Mouse (Mus musculus): Measurements from ENCODE around the gene Trappc6a. TPM values are rescaled to one million over a fixed set of nuclear protein-coding genes. Genes with fewer than 3 reads are reported as not detected.

Gene Trappc6a
- polyA plus RNA-seq, 1 experiment from 2014 or later: 45.7 TPM

DNA sequence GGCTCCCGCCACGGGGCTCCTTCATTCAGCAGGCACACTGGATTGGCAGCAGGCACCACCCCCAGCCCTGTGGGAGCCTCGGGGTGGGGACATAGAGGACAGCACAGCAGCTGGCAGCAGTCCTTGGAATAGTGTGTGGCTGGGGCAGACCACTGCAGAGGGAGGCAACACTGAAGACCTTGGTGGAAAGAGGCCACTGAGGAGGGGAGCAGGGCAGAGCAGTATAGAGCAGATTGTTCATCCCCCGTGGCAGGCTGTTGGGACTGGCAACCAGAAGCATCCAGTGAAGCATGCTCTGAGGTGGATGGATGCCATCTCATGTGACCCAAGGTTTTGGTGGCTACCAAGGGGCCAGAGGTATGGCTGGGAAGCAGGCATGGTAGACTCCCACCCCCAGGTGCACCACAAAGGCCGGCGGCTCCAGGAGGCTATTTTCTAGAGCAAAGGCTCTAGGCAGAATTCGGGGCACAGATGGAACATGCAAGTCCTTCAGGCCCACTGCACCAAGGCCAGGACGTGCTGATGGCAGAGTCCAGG lies 34.0 kb downstream of the Trappc6a start:
- Histone ChIP-seq H3K4me2 (replicated peaks; ENCODE audit: low read depth, low read length) (no peak overlapping the region), H3K4me1 (replicated peaks; ENCODE audit: control insufficient read depth, insufficient read depth, low read length) (peaks cover 4% of the 10 kb centered on the region; the same call in 1 of the 2 replicates), H3K9me3 (ENCODE audit: control insufficient read depth, low read length) (no peaks in the 10 kb centered on the region), H3K36me3 (ENCODE audit: control insufficient read depth, insufficient read depth, low read length) (no peaks in the 10 kb centered on the region), H3K4me3 (ENCODE audit: low read depth, low read length) (no peak overlapping the region), H3K27me3 (ENCODE audit: control insufficient read depth, insufficient read depth, low read length) (no peaks in the 10 kb centered on the region), H3K27ac (ENCODE audit: low read depth, low read length) (no peak overlapping the region), H3K9ac (ENCODE audit: low read depth, low read length) (no peak overlapping the region)
- DNase-seq (ENCODE audit: low spot score) (peak; percentile 41), ATAC-seq (ENCODE audit: low FRiP score) (peak; percentile 78)
- WGBS: 63% methylated on average over 8 of the region's 8 CpGs

DNA sequence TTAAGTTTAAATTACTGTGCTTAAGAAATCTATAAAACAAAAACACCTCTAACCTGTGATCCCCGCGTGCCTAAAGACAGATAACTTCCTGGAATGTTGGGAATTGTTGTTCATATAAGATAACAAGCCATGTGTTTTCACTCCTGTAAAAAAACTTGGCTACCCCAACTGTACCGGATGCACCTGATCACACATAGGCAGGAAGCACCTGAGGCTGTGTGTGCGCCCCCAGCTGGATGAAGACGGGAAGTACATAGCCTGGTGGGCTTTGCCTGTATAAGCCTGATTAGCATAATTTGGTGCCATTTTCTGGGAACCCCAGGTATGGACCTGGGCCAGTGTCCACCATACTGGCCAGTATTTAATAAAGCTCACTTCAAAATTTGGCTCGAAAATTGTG lies 35.4 kb downstream of the Trappc6a start:
- ATAC-seq (ENCODE audit: low FRiP score) (no peak), DNase-seq (ENCODE audit: low spot score) (no peak)
- Histone ChIP-seq H3K4me1 (replicated peaks; ENCODE audit: control insufficient read depth, insufficient read depth, low read length) (peaks cover 4% of the 10 kb centered on the region; the same call in 1 of the 2 replicates), H3K9me3 (ENCODE audit: control insufficient read depth, low read length) (no peaks in the 10 kb centered on the region), H3K27me3 (ENCODE audit: control insufficient read depth, insufficient read depth, low read length) (no peaks in the 10 kb centered on the region), H3K4me3 (ENCODE audit: low read depth, low read length) (no peak overlapping the region), H3K9ac (ENCODE audit: low read depth, low read length) (no peak overlapping the region), H3K4me2 (replicated peaks; ENCODE audit: low read depth, low read length) (no peak overlapping the region), H3K36me3 (ENCODE audit: control insufficient read depth, insufficient read depth, low read length) (no peaks in the 10 kb centered on the region), H3K27ac (ENCODE audit: low read depth, low read length) (no peak overlapping the region)
- WGBS: 61% methylated on average over 6 of the region's 6 CpGs

DNA sequence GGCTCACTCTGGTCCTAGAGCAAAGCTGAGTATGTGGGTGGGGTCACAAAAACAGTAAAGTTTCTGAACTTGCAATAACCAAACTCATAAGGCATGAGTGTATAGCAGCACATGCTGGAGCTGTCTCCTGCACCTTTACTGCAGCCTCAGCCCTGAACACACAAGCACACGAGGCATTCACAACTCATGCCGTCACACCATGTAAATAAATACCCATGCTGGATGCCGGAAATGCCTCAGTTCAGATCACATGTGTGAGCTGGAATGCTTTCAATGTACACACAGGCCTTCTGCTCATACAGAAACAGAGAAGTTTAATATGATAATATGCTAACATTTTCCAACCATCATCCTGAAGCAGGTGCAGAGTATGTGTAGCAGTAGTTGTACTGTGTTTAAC lies 37.8 kb downstream of the Trappc6a start:
- Histone ChIP-seq H3K4me3 (ENCODE audit: low read depth, low read length) (no peak overlapping the region), H3K9me3 (ENCODE audit: control insufficient read depth, low read length) (no peaks in the 10 kb centered on the region), H3K9ac (ENCODE audit: low read depth, low read length) (no peak overlapping the region), H3K27me3 (ENCODE audit: control insufficient read depth, insufficient read depth, low read length) (no peaks in the 10 kb centered on the region), H3K4me1 (replicated peaks; ENCODE audit: control insufficient read depth, insufficient read depth, low read length) (peaks cover 4% of the 10 kb centered on the region; the same call in 1 of the 2 replicates), H3K4me2 (replicated peaks; ENCODE audit: low read depth, low read length) (no peak overlapping the region), H3K27ac (ENCODE audit: low read depth, low read length) (no peak overlapping the region), H3K36me3 (ENCODE audit: control insufficient read depth, insufficient read depth, low read length) (no peaks in the 10 kb centered on the region)
- no peak for DNase-seq (ENCODE audit: low spot score)
- 84% methylated on average over 3 of the region's 3 CpGs for WGBS
- ATAC-seq (ENCODE audit: low FRiP score): no peak

DNA sequence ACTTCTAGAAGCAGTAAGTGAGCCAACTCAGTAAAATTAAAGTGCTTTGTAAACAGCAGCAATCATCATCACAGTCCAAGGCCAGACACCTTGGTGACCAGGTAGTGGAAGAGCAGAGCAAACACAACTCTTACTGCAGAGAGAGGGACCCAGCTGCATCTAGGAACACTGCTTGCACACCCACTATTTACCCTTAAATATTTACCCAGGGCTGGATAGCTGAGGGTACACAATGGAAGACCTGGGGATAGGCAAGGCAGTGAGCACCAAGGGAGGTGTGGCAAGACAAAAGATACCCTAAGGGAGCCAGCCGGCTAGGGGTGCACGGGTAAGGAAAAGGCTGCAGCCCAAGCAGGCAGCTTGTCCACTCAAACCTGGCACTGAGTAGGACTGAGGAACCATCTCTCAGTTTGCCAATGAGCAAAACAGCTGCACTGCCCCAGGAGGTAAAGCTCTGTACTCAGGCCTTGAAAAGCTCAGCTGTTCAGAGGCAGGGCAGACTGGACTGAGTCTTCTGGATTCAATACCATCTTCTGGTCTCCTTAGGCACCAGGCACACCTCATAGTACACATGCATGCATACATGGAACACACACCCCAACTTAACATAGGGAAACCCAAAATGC lies 39.3 kb downstream of the Trappc6a start:
- no peak overlapping the region for H3K4me2 ChIP-seq (replicated peaks; ENCODE audit: low read depth, low read length)
- no peaks in the 10 kb centered on the region for H3K9me3 ChIP-seq (ENCODE audit: control insufficient read depth, low read length)
- 72% methylated on average over 2 of the region's 2 CpGs for WGBS
- H3K36me3 ChIP-seq (ENCODE audit: control insufficient read depth, insufficient read depth, low read length): no peaks in the 10 kb centered on the region
- no peaks in the 10 kb centered on the region for H3K27me3 ChIP-seq (ENCODE audit: control insufficient read depth, insufficient read depth, low read length)
- DNase-seq (ENCODE audit: low spot score) (no peak), ATAC-seq (ENCODE audit: low FRiP score) (no peak)
- no peak overlapping the region for H3K9ac ChIP-seq (ENCODE audit: low read depth, low read length)
- H3K4me1 ChIP-seq (replicated peaks; ENCODE audit: control insufficient read depth, insufficient read depth, low read length): no peaks in the 10 kb centered on the region
- H3K4me3 ChIP-seq (ENCODE audit: low read depth, low read length): no peak overlapping the region
- no peak overlapping the region for H3K27ac ChIP-seq (ENCODE audit: low read depth, low read length)

DNA sequence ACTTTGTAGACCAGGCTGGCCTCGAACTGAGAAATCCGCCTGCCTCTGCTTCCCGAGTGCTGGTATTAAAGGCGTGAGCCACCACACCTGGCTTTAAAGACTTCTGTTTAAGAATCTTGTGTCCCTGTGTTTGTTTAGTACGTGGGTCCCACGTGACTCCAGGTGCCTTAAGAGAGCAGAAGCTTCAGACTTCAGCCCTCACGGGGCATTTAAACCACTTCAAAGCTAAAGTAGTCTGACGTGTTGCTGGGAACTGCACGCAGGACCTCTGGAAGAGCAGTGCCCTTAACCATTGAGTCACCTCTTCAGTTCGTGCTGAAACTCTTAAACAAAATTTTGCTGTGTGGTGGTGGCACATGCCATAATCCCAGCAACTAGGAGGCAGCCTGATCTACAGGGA lies 41.2 kb downstream of the Trappc6a start:
- Histone ChIP-seq H3K4me1 (replicated peaks; ENCODE audit: control insufficient read depth, insufficient read depth, low read length) (no peaks in the 10 kb centered on the region), H3K36me3 (ENCODE audit: control insufficient read depth, insufficient read depth, low read length) (no peaks in the 10 kb centered on the region), H3K4me2 (replicated peaks; ENCODE audit: low read depth, low read length) (no peak overlapping the region), H3K9ac (ENCODE audit: low read depth, low read length) (no peak overlapping the region), H3K27me3 (ENCODE audit: control insufficient read depth, insufficient read depth, low read length) (no peaks in the 10 kb centered on the region), H3K4me3 (ENCODE audit: low read depth, low read length) (no peak overlapping the region), H3K27ac (ENCODE audit: low read depth, low read length) (no peak overlapping the region), H3K9me3 (ENCODE audit: control insufficient read depth, low read length) (no peaks in the 10 kb centered on the region)
- no peak for DNase-seq (ENCODE audit: low spot score)
- WGBS: 92% methylated on average over 10 of the region's 10 CpGs
- ATAC-seq (ENCODE audit: low FRiP score): no peak

DNA sequence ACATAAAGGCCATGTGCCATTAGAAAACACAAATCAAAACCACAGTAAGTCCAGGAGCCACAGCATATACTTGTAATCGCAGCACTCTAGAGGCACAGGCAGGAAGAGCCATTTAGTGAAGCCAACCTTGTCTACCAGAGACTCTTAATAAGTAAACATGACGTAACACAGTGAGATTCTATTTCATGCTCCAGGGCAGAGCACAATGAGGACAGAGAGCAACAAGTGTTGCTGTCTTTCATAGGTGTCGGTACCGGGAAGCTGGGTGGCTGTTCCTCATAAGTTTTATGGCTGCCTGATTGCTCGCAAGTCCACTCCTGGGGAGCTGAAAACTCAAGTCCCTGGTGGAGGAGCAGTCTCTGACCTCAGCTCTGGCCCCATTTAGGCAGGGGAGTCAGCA lies 43.4 kb downstream of the Trappc6a start:
- DNase-seq (ENCODE audit: low spot score) (no peak), ATAC-seq (ENCODE audit: low FRiP score) (no peak)
- H3K9ac ChIP-seq (ENCODE audit: low read depth, low read length): no peak overlapping the region
- no peak overlapping the region for H3K4me3 ChIP-seq (ENCODE audit: low read depth, low read length)
- 86% methylated on average over 5 of the region's 5 CpGs for WGBS
- no peak overlapping the region for H3K4me2 ChIP-seq (replicated peaks; ENCODE audit: low read depth, low read length)
- H3K9me3 ChIP-seq (ENCODE audit: control insufficient read depth, low read length): no peaks in the 10 kb centered on the region
- H3K27ac ChIP-seq (ENCODE audit: low read depth, low read length): no peak overlapping the region
- H3K4me1 ChIP-seq (replicated peaks; ENCODE audit: control insufficient read depth, insufficient read depth, low read length): no peaks in the 10 kb centered on the region
- H3K27me3 ChIP-seq (ENCODE audit: control insufficient read depth, insufficient read depth, low read length): no peaks in the 10 kb centered on the region
- H3K36me3 ChIP-seq (ENCODE audit: control insufficient read depth, insufficient read depth, low read length): no peaks in the 10 kb centered on the region

DNA sequence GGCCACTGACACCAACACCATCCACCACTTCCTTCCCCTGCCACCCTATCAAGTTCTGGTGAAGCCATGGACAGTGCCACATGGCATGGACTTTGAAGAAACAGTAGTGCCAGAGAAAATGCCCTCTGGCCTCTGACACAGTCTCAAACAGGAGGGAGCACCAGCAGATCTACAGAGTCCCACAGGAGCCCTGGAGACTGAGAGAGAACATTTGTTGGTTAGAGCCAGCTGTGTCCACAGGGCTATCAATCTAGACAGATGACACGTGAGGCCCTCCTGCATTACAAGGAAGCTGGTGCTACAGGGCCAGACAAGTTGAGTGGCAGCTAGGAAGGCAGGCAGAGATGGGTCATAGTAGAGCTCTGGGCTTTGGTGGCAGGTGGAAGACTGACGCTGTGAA lies 44.2 kb downstream of the Trappc6a start:
- no peaks in the 10 kb centered on the region for H3K9me3 ChIP-seq (ENCODE audit: control insufficient read depth, low read length)
- no peak overlapping the region for H3K4me3 ChIP-seq (ENCODE audit: low read depth, low read length)
- H3K27ac ChIP-seq (ENCODE audit: low read depth, low read length): no peak overlapping the region
- H3K27me3 ChIP-seq (ENCODE audit: control insufficient read depth, insufficient read depth, low read length): no peaks in the 10 kb centered on the region
- DNase-seq (ENCODE audit: low spot score): no peak
- ATAC-seq (ENCODE audit: low FRiP score): no peak
- no peaks in the 10 kb centered on the region for H3K36me3 ChIP-seq (ENCODE audit: control insufficient read depth, insufficient read depth, low read length)
- no peaks in the 10 kb centered on the region for H3K4me1 ChIP-seq (replicated peaks; ENCODE audit: control insufficient read depth, insufficient read depth, low read length)
- WGBS: 65% methylated on average over 2 of the region's 2 CpGs
- H3K9ac ChIP-seq (ENCODE audit: low read depth, low read length): no peak overlapping the region
- H3K4me2 ChIP-seq (replicated peaks; ENCODE audit: low read depth, low read length): no peak overlapping the region

DNA sequence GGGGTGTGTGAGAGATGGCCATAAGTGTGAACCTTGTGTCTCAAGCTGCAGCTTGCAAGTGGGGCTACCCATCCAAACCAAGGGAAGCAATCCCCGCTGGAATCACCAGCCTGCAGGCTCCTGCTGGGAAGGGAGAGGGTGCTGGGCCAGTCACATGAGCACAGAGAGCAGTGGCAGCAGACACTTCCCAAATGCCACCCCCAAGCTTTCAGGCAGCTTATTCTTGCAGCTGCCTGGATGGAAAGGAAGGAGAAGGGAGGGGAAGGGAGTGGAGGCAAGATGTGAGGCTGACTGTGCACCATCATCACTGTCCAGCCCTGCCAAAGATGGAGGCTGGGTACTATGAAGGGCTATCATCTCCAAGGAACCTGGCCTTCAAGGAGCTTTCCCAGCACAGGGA lies 46.0 kb downstream of the Trappc6a start:
- H3K4me1 ChIP-seq (replicated peaks; ENCODE audit: control insufficient read depth, insufficient read depth, low read length): no peaks in the 10 kb centered on the region
- no peak overlapping the region for H3K4me3 ChIP-seq (ENCODE audit: low read depth, low read length)
- WGBS: 88% methylated on average over 1 of the region's 1 CpGs
- H3K36me3 ChIP-seq (ENCODE audit: control insufficient read depth, insufficient read depth, low read length): no peaks in the 10 kb centered on the region
- H3K9me3 ChIP-seq (ENCODE audit: control insufficient read depth, low read length): no peaks in the 10 kb centered on the region
- DNase-seq (ENCODE audit: low spot score) (no peak), ATAC-seq (ENCODE audit: low FRiP score) (no peak)
- H3K9ac ChIP-seq (ENCODE audit: low read depth, low read length): no peak overlapping the region
- H3K4me2 ChIP-seq (replicated peaks; ENCODE audit: low read depth, low read length): no peak overlapping the region
- no peaks in the 10 kb centered on the region for H3K27me3 ChIP-seq (ENCODE audit: control insufficient read depth, insufficient read depth, low read length)
- no peak overlapping the region for H3K27ac ChIP-seq (ENCODE audit: low read depth, low read length)

DNA sequence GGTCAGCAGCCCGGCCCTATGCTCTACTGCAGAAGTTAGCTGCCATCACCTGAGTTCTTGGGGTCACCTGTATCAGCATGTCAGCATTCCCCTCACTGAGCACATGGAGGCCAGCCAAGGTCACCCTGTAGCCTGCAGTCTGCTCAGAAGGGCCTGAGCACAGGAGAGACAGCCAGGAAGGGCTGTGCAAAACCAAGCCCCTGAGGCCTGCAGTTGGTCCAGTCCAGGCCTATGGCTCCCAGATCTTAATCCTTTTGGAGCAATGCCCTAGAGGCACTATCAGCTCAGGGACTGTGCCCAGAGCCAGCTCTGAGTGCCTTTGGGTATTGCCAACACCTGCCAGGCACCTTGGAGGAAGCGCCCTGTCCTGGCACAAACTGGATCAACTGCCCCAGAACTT lies 48.9 kb downstream of the Trappc6a start:
- no peak overlapping the region for H3K9ac ChIP-seq (ENCODE audit: low read depth, low read length)
- H3K4me2 ChIP-seq (replicated peaks; ENCODE audit: low read depth, low read length): no peak overlapping the region
- H3K36me3 ChIP-seq (ENCODE audit: control insufficient read depth, insufficient read depth, low read length): no peaks in the 10 kb centered on the region
- no peaks in the 10 kb centered on the region for H3K27me3 ChIP-seq (ENCODE audit: control insufficient read depth, insufficient read depth, low read length)
- ATAC-seq (ENCODE audit: low FRiP score) (no peak), DNase-seq (ENCODE audit: low spot score) (no peak)
- WGBS: 94% methylated on average over 2 of the region's 2 CpGs
- no peak overlapping the region for H3K4me3 ChIP-seq (ENCODE audit: low read depth, low read length)
- no peaks in the 10 kb centered on the region for H3K9me3 ChIP-seq (ENCODE audit: control insufficient read depth, low read length)
- no peak overlapping the region for H3K27ac ChIP-seq (ENCODE audit: low read depth, low read length)
- H3K4me1 ChIP-seq (replicated peaks; ENCODE audit: control insufficient read depth, insufficient read depth, low read length): peaks cover 7% of the 10 kb centered on the region

Data from hindbrain, embryonic 11.5 days (tissue).